Mouse (Mus musculus) limb, embryonic 11.5 days (tissue): ENCODE results near the gene Kcnt1. TPM values are rescaled to one million over a fixed set of nuclear protein-coding genes. Genes with fewer than 3 reads are reported as not detected.

Experiments used
- ATAC-seq: fragments of 200-750 bp; cut with Nextera tagmentation; 2 replicates; pipeline ENCODE4 v1.8.0; 2017; ENCODE audit warnings: low read depth; ENCODE audit not compliant: insufficient number of reproducible peaks, low FRiP score, low TSS enrichment
- DNase-seq: peaks from one replicate; pipeline ENCODE4 v3.0.0-alpha.2; 2015; ENCODE audit warnings: low spot score
- H3K27ac ChIP-seq: fragments of 300-500 bp; sonication (generic); replicated peaks from 2 replicates; pipeline ENCODE4 v1.5.1; 2014; ENCODE audit warnings: low read depth, mild to moderate bottlenecking, low read length
- H3K27me3 ChIP-seq: fragments of 300-500 bp; sonication (generic); 2 replicates; pipeline ENCODE4 v1.6.1; 2014; ENCODE audit warnings: mild to moderate bottlenecking, low read length, mixed read lengths; ENCODE audit not compliant: control insufficient read depth, insufficient read depth
- H3K36me3 ChIP-seq: fragments of 300-500 bp; sonication (generic); 2 replicates; pipeline ENCODE4 v1.6.1; 2014; ENCODE audit warnings: mild to moderate bottlenecking, low read length, moderate library complexity, mixed read lengths; ENCODE audit not compliant: control insufficient read depth, insufficient read depth
- H3K4me1 ChIP-seq: fragments of 300-500 bp; sonication (generic); 2 replicates; pipeline ENCODE4 v1.6.1; 2014; ENCODE audit warnings: low read length, mixed read lengths; ENCODE audit not compliant: control insufficient read depth, insufficient read depth
- H3K4me2 ChIP-seq: fragments of 300-500 bp; sonication (generic); 2 replicates; pipeline ENCODE4 v1.6.1; 2014; ENCODE audit warnings: low read depth, mild to moderate bottlenecking, moderate library complexity; ENCODE audit not compliant: severe bottlenecking
- H3K4me3 ChIP-seq: fragments of 300-500 bp; sonication (generic); 2 replicates; pipeline ENCODE4 v1.5.1; 2014; ENCODE audit warnings: low read depth, low read length
- H3K9ac ChIP-seq: fragments of 300-500 bp; sonication (generic); 2 replicates; pipeline ENCODE4 v1.6.1; 2014; ENCODE audit warnings: mild to moderate bottlenecking, low read length
- H3K9me3 ChIP-seq: fragments of 300-500 bp; sonication (generic); 2 replicates; pipeline ENCODE4 v1.6.1; 2016; ENCODE audit warnings: low read length; ENCODE audit not compliant: control insufficient read depth
- WGBS: fragments of 180-500 bp; shearing (Covaris S2); extraction: QIAGEN DNeasy Blood & Tissue Kit; methylation state at CpG from one replicate; pipeline ENCODE4 v1.1.7; 2014; 5-methylcytosine and 5-hydroxymethylcytosine counted together
- polyA plus RNA-seq: library from polyadenylated mRNA; unstranded; fragments of >200 nt; fragmentation: Nextera tagmentation; extraction: Ambion mirVana; gene quantifications from 2 replicates; pipeline ENCODE4 v1.2.1, GENCODE M21; 2014

Kcnt1 gene
- polyA plus RNA-seq, 1 experiment from 2014 or later, result 0.13 TPM

- no peaks in the 10 kb centered on the region for H3K36me3 ChIP-seq
- no peak for DNase-seq
- 85% methylated on average over 5 of the region's 5 CpGs for WGBS
These were observed 51.3 kb downstream of the Kcnt1 start for GRCm38 (mm10) chr2:25914821-25915220.

GRCm38 (mm10) chr2:25918408-25918807, 54.9 kb downstream of the Kcnt1 start:
- no peaks in the 10 kb centered on the region for H3K27me3 ChIP-seq
- H3K4me2 ChIP-seq, result no peak overlapping the region
- 83% methylated on average over 2 of the region's 2 CpGs for WGBS
- H3K27ac ChIP-seq, result no peak overlapping the region
- no peak overlapping the region for H3K4me3 ChIP-seq
- no peaks in the 10 kb centered on the region for H3K4me1 ChIP-seq
- DNase-seq (no peak), ATAC-seq (no peak)
- no peak overlapping the region for H3K9ac ChIP-seq
- no peaks in the 10 kb centered on the region for H3K9me3 ChIP-seq
- H3K36me3 ChIP-seq, result no peaks in the 10 kb centered on the region

More at GRCm38 (mm10) chr2:25914821-25915220, 51.3 kb downstream of the Kcnt1 start:
- Histone ChIP-seq H3K4me1 (no peaks in the 10 kb centered on the region), H3K4me3 (no peak overlapping the region), H3K9me3 (no peaks in the 10 kb centered on the region), H3K9ac (no peak overlapping the region), H3K27me3 (no peaks in the 10 kb centered on the region), H3K27ac (no peak overlapping the region), H3K4me2 (no peak overlapping the region)
- no peak for ATAC-seq

GRCm38 (mm10) chr2:25919972-25920371, 56.4 kb downstream of the Kcnt1 start:
- WGBS, result 63% methylated on average over 3 of the region's 3 CpGs
- DNase-seq, result no peak
- no peak overlapping the region for H3K4me2 ChIP-seq

GRCm38 (mm10) chr2:25923799-25924198, 60.3 kb downstream of the Kcnt1 start:
- Histone ChIP-seq H3K4me2 (no peak overlapping the region), H3K4me1 (no peaks in the 10 kb centered on the region), H3K4me3 (no peak overlapping the region), H3K27me3 (no peaks in the 10 kb centered on the region), H3K27ac (no peak overlapping the region), H3K9ac (no peak overlapping the region), H3K36me3 (peaks cover 5% of the 10 kb centered on the region; the same call in 1 of the 2 replicates), H3K9me3 (no peaks in the 10 kb centered on the region)
- 75% methylated on average over 2 of the region's 2 CpGs for WGBS
- no peak for ATAC-seq
- no peak for DNase-seq

More at GRCm38 (mm10) chr2:25919972-25920371, 56.4 kb downstream of the Kcnt1 start:
- H3K4me3 ChIP-seq, result no peak overlapping the region
- no peak overlapping the region for H3K27ac ChIP-seq
- H3K9me3 ChIP-seq, result no peaks in the 10 kb centered on the region
- no peak overlapping the region for H3K9ac ChIP-seq
- H3K4me1 ChIP-seq, result no peaks in the 10 kb centered on the region
- H3K36me3 ChIP-seq, result peaks cover 4% of the 10 kb centered on the region; the same call in 1 of the 2 replicates
- no peak for ATAC-seq
- H3K27me3 ChIP-seq, result no peaks in the 10 kb centered on the region

GRCm38 (mm10) chr2:25924934-25925333, 61.4 kb downstream of the Kcnt1 start:
- DNase-seq, result no peak
- WGBS, result 91% methylated on average over 4 of the region's 4 CpGs
- Histone ChIP-seq H3K4me3 (no peak overlapping the region), H3K27ac (no peak overlapping the region), H3K27me3 (no peaks in the 10 kb centered on the region), H3K9me3 (no peaks in the 10 kb centered on the region), H3K4me1 (no peaks in the 10 kb centered on the region), H3K36me3 (peaks cover 5% of the 10 kb centered on the region; the same call in 1 of the 2 replicates), H3K4me2 (no peak overlapping the region), H3K9ac (no peak overlapping the region)
- ATAC-seq, result no peak

- Histone ChIP-seq H3K27me3 (no peaks in the 10 kb centered on the region), H3K4me3 (no peak overlapping the region), H3K4me1 (no peaks in the 10 kb centered on the region), H3K9me3 (no peaks in the 10 kb centered on the region), H3K4me2 (no peak overlapping the region), H3K36me3 (peaks cover 13% of the 10 kb centered on the region), H3K9ac (no peak overlapping the region), H3K27ac (no peak overlapping the region)
- 94% methylated on average over 7 of the region's 7 CpGs for WGBS
- ATAC-seq (no peak), DNase-seq (no peak)
These were observed 64.3 kb downstream of the Kcnt1 start for GRCm38 (mm10) chr2:25927821-25928220.

- ATAC-seq, result no peak
- Histone ChIP-seq H3K9me3 (no peaks in the 10 kb centered on the region), H3K4me2 (no peak overlapping the region), H3K27ac (no peak overlapping the region), H3K36me3 (peaks cover 22% of the 10 kb centered on the region), H3K27me3 (no peaks in the 10 kb centered on the region), H3K9ac (no peak overlapping the region), H3K4me1 (no peaks in the 10 kb centered on the region), H3K4me3 (no peak overlapping the region)
- DNase-seq, result peak; percentile 51
- WGBS, result 79% methylated on average over 6 of the region's 6 CpGs
These were observed 67.8 kb downstream of the Kcnt1 start for GRCm38 (mm10) chr2:25931249-25931859.

- H3K4me1 ChIP-seq, result no peaks in the 10 kb centered on the region
- no peak overlapping the region for H3K4me3 ChIP-seq
- H3K27me3 ChIP-seq, result no peaks in the 10 kb centered on the region
- WGBS, result 89% methylated on average over 6 of the region's 6 CpGs
- H3K36me3 ChIP-seq, result peaks cover 24% of the 10 kb centered on the region; the same call in 1 of the 2 replicates
- H3K9ac ChIP-seq, result no peak overlapping the region
- ATAC-seq, result no peak
- H3K4me2 ChIP-seq, result no peak overlapping the region
- no peak for DNase-seq
- H3K9me3 ChIP-seq, result no peaks in the 10 kb centered on the region
- H3K27ac ChIP-seq, result no peak overlapping the region
These were observed 77.0 kb downstream of the Kcnt1 start for GRCm38 (mm10) chr2:25940503-25940902.

GRCm38 (mm10) chr2:25943822-25944221, 80.3 kb downstream of the Kcnt1 start:
- WGBS, result 89% methylated on average over 2 of the region's 2 CpGs
- DNase-seq (no peak), ATAC-seq (no peak)
- Histone ChIP-seq H3K36me3 (peaks cover 15% of the 10 kb centered on the region; the same call in 1 of the 2 replicates), H3K4me3 (no peak overlapping the region), H3K27ac (no peak overlapping the region), H3K9ac (no peak overlapping the region), H3K4me1 (no peaks in the 10 kb centered on the region), H3K4me2 (no peak overlapping the region), H3K27me3 (no peaks in the 10 kb centered on the region), H3K9me3 (no peaks in the 10 kb centered on the region)
